Mouse (Mus musculus) cerebellum, adult 2 months (tissue): ENCODE results near the gene 1700057G04Rik.

ENCODE experiments used
- CTCF ChIP-seq: fragments of 200-500 bp; IDR thresholded peaks from 2 replicates; pipeline ENCODE4 v1.5.1; 2011; ENCODE audit warnings: low read depth, mild to moderate bottlenecking, control low read depth, low read length, moderate library complexity, borderline replicate concordance; ENCODE audit not compliant: insufficient read depth
- POLR2A ChIP-seq: fragments of 200-500 bp; IDR thresholded peaks from 2 replicates; pipeline ENCODE4 v1.6.1; 2011; ENCODE audit warnings: low read length, control low read depth, borderline replicate concordance; ENCODE audit not compliant: insufficient read depth

DNA sequence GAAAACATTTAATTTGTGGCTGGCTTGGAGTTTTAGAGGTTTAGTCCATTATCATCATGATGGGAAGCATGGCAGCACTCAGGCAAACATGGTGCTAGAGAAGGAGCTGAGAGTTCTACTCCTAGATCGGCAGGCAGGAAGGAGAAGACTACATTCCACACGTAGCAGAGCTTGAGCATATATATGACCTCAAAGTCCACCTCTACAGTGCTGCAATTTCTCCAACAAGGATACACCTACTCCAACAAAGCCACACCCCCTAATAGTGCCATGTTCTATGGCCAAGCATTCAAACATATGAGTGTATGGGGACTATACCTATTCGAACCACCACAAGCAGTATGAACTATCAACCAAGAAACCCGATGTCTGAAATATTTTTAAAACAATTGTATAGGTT, 22.2 kb downstream of the 1700057G04Rik start:
- TF ChIP-seq CTCF (no peak), POLR2A (no peak)
